Mouse (Mus musculus): ENCODE measurements at regions not wholly inside any gene's neighbourhood (a gene's known extent, or its start where the extent isn't known, plus 50 kb on each side); places are given as distances from the start of the nearest gene placed in this dataset.

DNA sequence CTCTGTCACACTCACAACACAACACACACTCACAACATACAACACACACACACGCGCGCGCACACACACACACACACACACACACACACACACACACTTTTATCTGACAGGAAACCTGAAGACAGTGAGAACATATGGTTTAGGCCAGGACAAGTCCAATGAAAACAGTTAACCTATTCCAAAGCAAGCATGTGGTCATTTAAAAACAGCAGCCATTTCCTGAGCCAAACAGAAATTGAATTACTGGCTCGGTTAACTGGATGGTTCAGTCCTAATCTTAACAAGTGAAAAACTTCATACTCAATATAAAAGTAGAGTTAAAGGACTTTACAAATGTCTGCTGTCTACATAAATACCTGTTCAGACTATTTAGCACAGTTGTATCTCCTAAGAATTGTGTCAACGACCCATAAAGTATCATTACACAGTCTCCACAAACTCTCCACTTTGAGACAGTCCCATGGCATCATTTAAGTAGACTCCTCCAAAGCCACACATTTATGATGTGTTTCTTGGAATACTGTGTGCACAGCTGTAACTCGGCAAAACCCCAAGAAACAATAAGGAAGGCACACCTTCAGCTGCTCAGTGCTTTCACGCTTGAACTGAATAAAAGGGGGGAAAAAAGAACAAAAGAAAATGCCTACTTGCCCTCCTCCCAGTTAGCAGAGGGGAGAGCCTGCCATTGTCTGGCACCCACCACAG, 202.3 kb downstream of the Sp3 start:
- TF ChIP-seq CTCF (IDR thresholded peaks at IDR 0.05) (no peak), POLR2A (IDR thresholded peaks at IDR 0.05; ENCODE audit: insufficient read depth, low read depth, low read length) (no peak), EP300 (IDR thresholded peaks at IDR 0.05; ENCODE audit: insufficient read depth, low read depth, low read length) (no peak)
